Mouse (Mus musculus) C2C12 (cell line): ENCODE results near the gene Acp7.

Experiments used
- CTCF ChIP-seq: IDR thresholded peaks from one replicate; pipeline ENCODE4 v1.5.1; 2011; ENCODE audit not compliant: control insufficient read depth, insufficient read depth, insufficient read length
- MAX ChIP-seq: IDR thresholded peaks from one replicate; pipeline ENCODE4 v1.6.1; 2011; ENCODE audit warnings: mild to moderate bottlenecking, control low read depth

GRCm38 (mm10) chr7:28656430-28656829 is 25.3 kb upstream of the Acp7 start:
- TF ChIP-seq CTCF, result no peak
- no peak for TF ChIP-seq MAX
